Mouse (Mus musculus) lung, postnatal 14 days (tissue): Measurements from ENCODE around the gene Apela.
"Not testable (repeated sequence)": the region's sequence is repeated elsewhere in the genome, so short reads cannot be mapped to it uniquely, and the experiment has no call there.

Source experiments
- DNase-seq: peaks from one replicate; pipeline ENCODE4 v3.0.0; 2021

Apela gene

DNA sequence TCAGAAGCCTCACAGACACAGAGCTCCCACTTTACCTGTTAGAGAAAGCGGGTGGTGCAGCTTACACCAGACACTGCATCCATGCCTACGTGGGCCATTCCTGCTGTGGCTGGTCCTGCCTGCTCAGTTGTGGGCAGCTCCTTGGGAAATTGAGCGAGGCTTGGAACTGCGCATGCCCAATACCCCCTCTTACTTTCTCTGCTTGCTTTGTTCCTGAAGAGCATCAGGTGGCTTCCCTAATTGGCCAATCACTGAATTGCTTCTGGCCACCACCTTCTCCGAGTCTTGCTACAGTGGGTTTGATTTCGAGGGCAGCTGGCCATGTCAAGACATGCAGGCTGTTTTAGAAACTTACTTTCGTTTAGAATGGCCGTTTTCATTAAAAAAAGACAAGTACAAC is 18.7 kb downstream of the Apela start, which contains the start of the genes Trim61 and Trim60:
Trim61 (minus strand) TSS at position 101 of the 400 bp plus-strand sequence.
Trim60 (minus strand) TSS at position 162 of the 400 bp plus-strand sequence.
- no peak for DNase-seq

DNA sequence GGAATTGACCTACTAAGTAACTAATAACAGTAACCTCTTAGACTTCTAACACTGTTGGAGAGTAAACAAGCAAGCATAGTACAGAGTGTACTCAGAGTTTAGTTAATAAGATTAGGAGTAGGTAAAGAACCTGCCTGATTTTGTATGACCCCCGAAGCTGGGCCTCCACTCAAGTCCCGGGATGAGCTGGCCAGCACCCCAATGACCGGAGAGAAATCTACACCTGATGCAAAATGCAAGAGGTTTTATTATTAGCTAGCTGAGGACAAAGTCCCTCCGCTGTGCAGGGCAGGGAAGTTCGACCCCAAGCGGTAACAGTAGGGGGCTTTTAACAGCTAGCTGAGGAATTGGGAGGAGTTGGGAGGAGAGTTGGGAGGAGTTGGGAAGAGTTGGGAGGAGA is 29.5 kb downstream of the Apela start:
- DNase-seq, result not testable (repeated sequence)

DNA sequence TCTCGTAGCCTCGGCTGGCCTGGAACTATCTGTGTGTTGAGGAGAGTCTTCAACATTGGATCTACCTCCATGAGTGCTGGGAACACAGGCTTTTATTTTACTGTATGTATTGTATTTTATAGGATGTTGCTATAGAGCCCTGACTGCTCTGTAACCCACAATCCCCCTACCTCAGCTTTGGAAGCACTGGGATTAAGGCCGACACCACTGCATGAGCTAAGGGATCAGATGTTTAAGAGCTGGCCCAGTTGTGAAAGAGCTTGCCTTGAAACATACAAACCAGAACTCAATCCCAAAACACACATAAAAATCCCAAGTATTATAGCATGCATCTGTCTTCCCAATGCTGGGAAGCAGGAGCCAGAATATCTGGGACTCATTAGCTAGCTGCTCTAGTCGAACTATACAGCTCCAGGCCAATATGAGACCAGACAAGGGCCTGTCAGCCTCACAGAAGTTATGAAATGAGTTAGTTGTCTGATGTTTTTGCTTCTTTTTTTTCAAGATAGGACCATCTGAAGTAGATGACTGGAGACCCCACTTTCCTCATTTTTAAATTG is 38.2 kb downstream of the Apela start:
- DNase-seq, result no peak

DNA sequence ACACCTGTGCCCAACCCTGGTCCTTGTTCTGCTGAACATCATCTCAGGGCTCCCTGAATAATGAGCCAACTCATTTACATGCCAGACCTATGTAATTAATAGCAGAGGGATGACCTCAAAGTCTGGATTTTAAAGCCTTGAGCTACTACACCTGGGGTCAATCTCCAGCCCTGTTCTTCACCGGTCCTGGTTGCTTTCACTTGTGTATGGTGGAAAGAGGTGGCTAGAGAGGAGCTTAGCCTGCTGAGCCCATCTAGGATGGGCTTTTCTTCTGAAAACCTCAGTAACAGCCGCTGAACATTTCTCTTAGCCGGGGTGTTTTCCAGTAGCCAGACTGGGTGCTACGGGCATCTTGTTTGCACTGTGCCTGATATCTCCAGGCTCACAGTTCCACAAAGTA is 49.4 kb downstream of the Apela start, which contains the start of gene Trim75:
Trim75 (minus strand) TSS at position 101 of the 400 bp plus-strand sequence.
- no peak for DNase-seq

DNA sequence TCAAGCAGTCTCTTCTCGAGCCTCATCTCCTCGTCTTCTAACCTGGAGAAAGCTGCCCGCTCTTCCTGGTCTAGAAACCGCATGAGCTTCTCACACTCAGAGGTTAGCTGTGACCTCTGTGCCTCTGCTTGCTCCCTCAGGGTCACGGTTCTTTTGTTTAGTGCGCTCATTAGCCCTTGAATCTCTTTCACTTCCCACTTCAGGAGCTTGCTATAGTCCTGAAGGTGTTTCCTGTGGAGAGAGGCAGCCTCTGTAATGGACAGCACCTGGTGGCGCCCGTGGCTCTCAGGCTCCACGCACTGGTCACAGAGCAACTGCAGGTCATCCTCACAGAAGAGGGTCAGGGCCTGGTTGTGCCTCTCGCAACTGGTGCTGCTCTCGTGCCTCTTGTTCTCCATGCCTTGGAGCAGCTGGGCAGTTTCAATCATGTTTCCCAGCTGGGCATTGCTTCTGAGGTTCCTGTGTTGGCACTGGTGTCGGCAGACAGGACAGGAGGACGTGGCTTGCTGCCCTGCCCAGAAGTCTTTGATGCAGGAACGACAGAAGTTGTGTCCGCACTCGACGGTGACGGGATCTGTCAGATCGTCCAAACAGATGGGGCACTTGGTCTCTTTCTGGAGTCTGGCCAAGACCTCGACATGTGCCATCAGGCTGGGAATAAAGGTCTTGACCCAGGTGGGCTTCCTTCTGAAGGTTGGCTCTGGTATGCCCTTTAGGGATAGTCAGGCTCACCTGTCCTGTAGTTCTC is 53.8 kb downstream of the Apela start:
- no peak for DNase-seq
